Mouse (Mus musculus): ENCODE data around the gene 0610037L13Rik.

GRCm38 (mm10) chr4:107944141-107944540 lies 54.5 kb downstream of the 0610037L13Rik start:
- no peak for TF ChIP-seq POLR2A (IDR thresholded peaks at IDR 0.05; ENCODE audit: extremely low read depth, insufficient read depth, low read length)
- TF ChIP-seq CTCF (IDR thresholded peaks at IDR 0.05; ENCODE audit: extremely low read depth, insufficient read depth, low read length): no peak

Measured in cortical plate, adult 2 months (tissue).